Mouse (Mus musculus) embryonic stem cell, embryonic (primary cell): ENCODE results near the gene Fbf1.

Experiments used
- CTCF ChIA-PET, 4 experiments: fragments of 300-600 bp in 2 of 4; fragments of 350-600 bp in 2 of 4; sonication (Branson Sonifier 250); formaldehyde crosslinking; loops; one replicate each; lab custom pipeline; 2022; ENCODE audit warnings: inconsistent platforms in 2 of 4; lab: Charles Lee
- POLR2A ChIA-PET, 4 experiments: fragments of 300-600 bp in 2 of 4; fragments of 350-600 bp in 2 of 4; sonication (Branson Sonifier 250); formaldehyde crosslinking; loops; one replicate each; lab custom pipeline; 2022; ENCODE audit warnings: antibody characterized with exemption in 4 of 4, inconsistent platforms in 1 of 4; lab: Charles Lee

Gene Fbf1

DNA sequence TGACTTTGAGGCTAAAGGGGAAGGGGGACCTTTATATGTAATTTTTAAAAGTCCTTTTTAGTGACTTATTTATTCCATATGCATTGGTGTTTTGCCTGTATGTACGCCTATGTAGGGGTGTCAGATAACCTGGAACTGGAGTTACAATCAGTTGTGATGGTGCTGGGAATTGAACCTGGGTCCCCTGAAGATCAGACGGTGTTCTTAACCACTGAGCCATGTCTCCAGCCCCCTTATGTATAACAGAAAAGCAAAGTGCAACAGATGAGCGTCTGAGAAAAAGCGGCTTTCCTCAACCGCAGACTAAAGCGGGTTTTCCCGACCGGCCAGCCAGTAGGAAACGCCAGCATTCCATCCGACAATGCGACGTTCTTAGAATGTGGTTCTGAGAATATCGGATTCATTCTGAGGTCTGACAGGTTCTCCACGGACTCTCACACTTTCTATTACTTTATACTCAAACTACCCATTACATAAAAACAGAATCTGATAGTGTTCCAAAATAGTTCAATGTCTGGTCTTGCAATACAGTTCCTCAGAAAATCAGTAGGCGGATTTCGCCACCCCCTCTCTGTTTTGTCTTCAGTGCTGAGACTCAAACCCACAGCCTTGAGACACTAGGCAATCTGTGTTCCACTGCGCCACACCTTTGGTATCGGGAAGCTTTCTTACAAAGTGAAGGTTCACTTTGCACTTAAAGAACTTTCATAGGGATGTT, 29.1 kb upstream of the Fbf1 start:
- POLR2A ChIA-PET = interaction anchor here in 3 of 4 experiments (0.8 to 2.6 kb wide), 9 partner anchors 9 to 167 kb away, joined by 3 to 11 read pairs (median 6); partner anchors contain the start of genes Mrpl38 (in 3 of the 3), Fbf1 (in 1 of the 3), Trim47 (in 1 of the 3) and Unk (in 1 of the 3)
- CTCF ChIA-PET = no interaction called here

DNA sequence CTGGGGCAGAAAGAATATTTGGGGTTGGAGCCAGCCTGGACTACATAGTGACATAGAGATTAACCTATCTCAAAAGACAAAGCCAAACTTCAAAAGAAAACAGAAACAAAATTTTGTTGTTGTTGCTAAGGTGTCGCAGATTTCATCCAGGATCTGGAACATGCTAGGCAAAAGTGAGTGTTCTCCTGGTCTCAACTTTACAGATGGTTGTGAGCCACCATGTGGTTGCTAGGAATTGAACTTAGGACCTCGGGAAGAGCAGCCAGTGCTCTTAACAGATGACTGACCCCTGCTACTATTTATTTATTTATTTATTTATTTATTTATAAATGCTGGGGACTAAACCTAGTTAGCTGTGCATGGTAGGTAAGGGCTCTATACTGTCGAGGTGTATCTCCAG, 28.4 kb upstream of the Fbf1 start:
- ChIA-PET POLR2A (interaction anchor here in 3 of 4 experiments (0.6 to 2.4 kb wide), 4 partner anchors 54 to 394 kb away, joined by 3 to 6 read pairs (median 4); partner anchors contain the start of gene Mrpl38 (in 1 of the 3)), CTCF (no interaction called here)

- ChIA-PET CTCF (interaction anchor here in 3 of 4 experiments (0.6 to 1.0 kb wide), 3 partner anchors 91 to 367 kb away, joined by 3 to 5 read pairs (median 4); no protein-coding TSS in a partner anchor), POLR2A (interaction anchor here in 2 of 4 experiments (1.0 to 1.2 kb wide), 2 partner anchors 57 to 86 kb away, joined by 3 read pairs; partner anchors contain the start of genes Galr2 (in 1 of the 2) and Mrpl38 (in 1 of the 2))
These were observed 27.3 kb upstream of the Fbf1 start for GRCm38 (mm10) chr11:116195252-116195651.

DNA sequence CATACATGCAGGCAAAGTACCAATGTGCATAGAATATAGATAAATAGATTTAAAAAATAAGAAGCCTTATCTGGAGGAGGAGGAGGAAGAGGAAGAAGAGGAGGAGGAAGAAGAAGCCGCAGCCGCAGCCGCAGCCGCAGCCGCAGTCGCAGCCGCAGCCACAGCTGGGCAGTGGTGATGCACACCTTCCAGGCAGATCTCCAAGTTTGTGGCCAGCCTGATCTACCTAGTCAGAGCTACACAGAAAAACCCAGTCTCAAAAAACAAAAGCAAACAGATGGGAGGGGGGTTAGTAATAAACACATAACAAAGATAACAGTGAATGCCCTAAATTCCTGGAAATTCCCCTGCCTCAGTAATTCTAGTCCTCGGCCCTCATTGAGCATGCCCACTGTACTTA, 26.7 kb upstream of the Fbf1 start:
- POLR2A ChIA-PET = interaction anchor here in 1 of 4 experiments (1.0 to 1.2 kb wide), 3 partner anchors 26 to 56 kb away, joined by 3 read pairs; partner anchors contain the start of gene Mrpl38
- CTCF ChIA-PET = interaction anchor here (0.7 to 1.2 kb wide), 4 partner anchors 21 to 366 kb away, joined by 3 to 4 read pairs (median 3); no protein-coding TSS in a partner anchor

GRCm38 (mm10) chr11:116187226-116187930, 19.4 kb upstream of the Fbf1 start:
- ChIA-PET CTCF (no interaction called here), POLR2A (interaction anchor here in 3 of 4 experiments (1.1 to 2.7 kb wide), 12 partner anchors 10 to 163 kb away, joined by 3 to 13 read pairs (median 5); partner anchors contain the start of genes Acox1 (in 2 of the 3), Mrpl38 (in 2 of the 3), Ten1 (in 2 of the 3) and Fbf1 (in 1 of the 3))

GRCm38 (mm10) chr11:116186360-116186759, 18.4 kb upstream of the Fbf1 start:
- ChIA-PET CTCF (interaction anchor here in 3 of 4 experiments (0.5 to 2.8 kb wide), 8 partner anchors 19 to 406 kb away, joined by 3 to 10 read pairs (median 3); partner anchors contain the start of gene Mrpl38 (in 1 of the 3)), POLR2A (interaction anchor here in 3 of 4 experiments (0.9 to 2.7 kb wide), 13 partner anchors 9 to 162 kb away, joined by 3 to 13 read pairs (median 5); partner anchors contain the start of genes Mrpl38 (in 2 of the 3), Fbf1 (in 1 of the 3) and Ten1 (in 1 of the 3))

GRCm38 (mm10) chr11:116185836-116186235, 17.9 kb upstream of the Fbf1 start:
- ChIA-PET CTCF (interaction anchor here (0.6 to 2.8 kb wide), 8 partner anchors 19 to 406 kb away, joined by 3 to 10 read pairs (median 4); partner anchors contain the start of gene Mrpl38 (in 1 of the 4)), POLR2A (interaction anchor here in 3 of 4 experiments (0.6 to 2.7 kb wide), 15 partner anchors 8 to 368 kb away, joined by 3 to 13 read pairs (median 4); partner anchors contain the start of genes Mrpl38 (in 2 of the 3), Fbf1 (in 1 of the 3) and Ten1 (in 1 of the 3))

GRCm38 (mm10) chr11:116178411-116179121, 10.6 kb upstream of the Fbf1 start:
- CTCF ChIA-PET = no interaction called here
- POLR2A ChIA-PET = interaction anchor here in 3 of 4 experiments (0.8 to 2.2 kb wide), 5 partner anchors 8 to 207 kb away, joined by 3 to 8 read pairs (median 3); partner anchors contain the start of genes Fbf1 (in 1 of the 3) and Mrpl38 (in 1 of the 3)

DNA sequence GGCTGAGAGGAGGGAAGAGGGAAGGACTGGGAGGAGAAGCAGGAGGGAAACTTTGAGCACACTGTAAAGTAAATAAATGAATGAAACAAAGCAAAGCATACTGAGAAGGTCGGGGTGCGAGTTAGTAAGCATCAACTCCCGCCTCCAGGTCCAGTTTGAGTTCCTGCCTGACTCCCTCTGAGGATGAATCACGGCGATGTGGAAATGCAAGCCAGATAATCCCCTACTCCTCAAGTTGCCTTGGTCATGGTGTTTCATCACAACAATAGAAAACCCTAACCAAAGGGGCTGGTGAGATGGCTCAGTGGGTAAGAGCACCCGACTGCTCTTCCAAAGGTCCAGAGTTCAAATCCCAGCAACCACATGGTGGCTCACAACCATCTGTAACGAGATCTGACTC, 8.0 kb upstream of the Fbf1 start:
- POLR2A ChIA-PET = interaction anchor here in 3 of 4 experiments (0.7 to 1.2 kb wide), 3 partner anchors 8 to 66 kb away, joined by 3 to 4 read pairs (median 3); partner anchors contain the start of gene Fbf1 (in 1 of the 3)

DNA sequence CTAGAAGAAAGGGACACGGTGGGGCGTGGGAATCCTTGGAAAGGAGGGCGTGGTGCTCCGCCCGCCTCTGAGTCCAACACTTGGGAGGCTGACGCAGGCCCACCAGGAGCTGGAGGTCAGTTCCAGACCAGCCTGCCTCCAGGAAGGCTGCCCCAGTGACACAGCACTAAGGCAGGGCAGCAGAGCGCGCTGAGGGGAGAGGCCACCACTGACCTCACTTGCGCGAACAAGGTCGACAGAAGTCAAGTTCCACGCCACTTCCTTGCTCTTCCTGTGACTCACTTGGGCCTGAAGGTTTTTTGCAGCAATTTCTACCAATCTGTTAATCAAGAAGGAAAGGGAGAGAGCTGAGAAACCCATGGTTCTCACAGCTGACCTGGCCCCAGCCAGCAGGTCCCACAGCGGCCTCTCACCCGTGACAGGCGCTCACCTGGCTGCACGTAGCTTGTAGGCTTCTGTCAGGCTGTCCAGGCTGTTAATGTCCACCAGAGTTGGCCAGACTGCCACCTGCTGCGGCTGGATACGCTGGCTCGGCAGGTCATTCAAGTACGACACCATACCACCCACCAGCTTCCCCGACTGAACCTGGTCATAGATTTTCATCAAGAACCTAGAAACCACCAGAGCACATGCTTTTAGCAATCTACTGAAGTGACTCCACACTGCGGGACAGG, 6.9 kb upstream of the Fbf1 start:
- ChIA-PET POLR2A (interaction anchor here in 2 of 4 experiments (0.6 to 2.6 kb wide), 9 partner anchors 11 to 274 kb away, joined by 3 to 13 read pairs (median 4); partner anchors contain the start of gene Mrpl38 (in 1 of the 2)), CTCF (interaction anchor here in 1 of 4 experiments (0.8 kb wide), 1 partner anchor 235 kb away, joined by 4 read pairs; no protein-coding TSS in a partner anchor)

More for the DNA sequence above, 8.0 kb upstream of the Fbf1 start:
- CTCF ChIA-PET = no interaction called here

- ChIA-PET POLR2A (interaction anchor here in 1 of 4 experiments (1.0 to 1.3 kb wide), 2 partner anchors 20 to 33 kb away, joined by 3 read pairs; partner anchors contain the start of gene Mrpl38), CTCF (no interaction called here)
These were observed 4.0 kb upstream of the Fbf1 start for GRCm38 (mm10) chr11:116171959-116172358.

DNA sequence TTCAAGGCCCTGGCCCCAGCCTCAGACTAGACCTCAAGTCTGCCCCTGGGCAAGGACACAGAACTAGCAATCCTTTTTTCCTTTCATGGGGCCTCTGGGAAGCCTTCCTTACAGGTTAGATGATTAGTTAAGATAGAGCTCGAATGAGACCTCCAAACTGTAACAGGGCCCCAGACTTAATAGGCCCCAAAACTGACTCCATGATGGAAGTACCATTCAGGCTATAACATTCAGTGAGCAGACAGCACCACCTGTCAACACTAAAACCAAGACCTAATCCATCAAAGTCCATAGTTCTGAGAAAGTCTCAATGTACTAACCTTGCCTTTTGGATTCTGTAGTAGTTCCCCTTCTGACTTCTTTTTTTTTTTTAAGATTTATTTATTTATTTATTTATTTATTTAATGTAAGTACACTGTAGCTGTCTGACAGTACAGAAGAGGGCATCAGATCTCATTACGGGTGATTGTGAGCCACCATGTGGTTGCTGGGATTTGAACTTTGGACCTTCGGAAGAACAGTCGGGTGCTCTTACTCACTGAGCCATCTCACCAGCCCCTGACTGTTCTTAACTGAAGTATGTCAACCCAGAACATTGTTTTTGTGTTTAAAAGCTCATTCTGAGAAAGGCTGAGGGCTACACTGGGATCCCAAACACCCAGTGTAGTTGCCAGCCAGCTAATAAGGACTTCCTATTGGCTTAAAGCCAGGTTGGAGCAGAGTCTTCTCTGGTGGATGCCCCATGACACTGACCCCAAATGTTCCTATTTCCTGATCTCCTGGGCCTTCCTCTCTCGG, 2.2 kb upstream of the Fbf1 start:
- POLR2A ChIA-PET = interaction anchor here in 2 of 4 experiments (0.6 to 1.3 kb wide), 4 partner anchors 8 to 185 kb away, joined by 3 read pairs; no protein-coding TSS in a partner anchor
- CTCF ChIA-PET = interaction anchor here in 1 of 4 experiments (0.6 kb wide), 1 partner anchor 237 kb away, joined by 5 read pairs; the partner anchor contains the start of genes Recql5 and Sap30bp

DNA sequence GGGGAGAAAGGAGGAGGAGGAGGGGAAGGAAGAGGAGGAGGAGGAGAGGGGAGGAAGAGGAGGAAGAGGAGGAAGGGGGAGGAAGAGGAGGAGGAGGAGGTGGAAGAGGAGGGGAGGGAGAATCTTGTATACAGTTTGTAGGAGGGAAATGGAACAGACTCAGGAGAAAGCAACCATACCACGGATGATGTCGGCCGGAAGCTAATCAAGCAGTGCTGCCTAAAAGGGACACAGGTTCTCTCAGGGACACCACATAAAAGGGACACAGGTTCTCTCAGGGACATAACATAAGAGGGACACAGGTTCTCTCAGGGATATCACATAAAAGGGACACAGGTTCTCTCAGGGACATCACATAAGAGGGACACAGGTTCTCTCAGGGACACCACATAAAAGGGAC, 1.2 kb upstream of the Fbf1 start:
- ChIA-PET POLR2A (interaction anchor here in 3 of 4 experiments (0.7 to 3.0 kb wide), 5 partner anchors 11 to 113 kb away, joined by 3 to 9 read pairs (median 5); partner anchors contain the start of genes Acox1 (in 1 of the 3) and Ten1 (in 1 of the 3)), CTCF (interaction anchor here in 1 of 4 experiments (1.2 kb wide), 1 partner anchor 12 kb away, joined by 4 read pairs; no protein-coding TSS in a partner anchor)

DNA sequence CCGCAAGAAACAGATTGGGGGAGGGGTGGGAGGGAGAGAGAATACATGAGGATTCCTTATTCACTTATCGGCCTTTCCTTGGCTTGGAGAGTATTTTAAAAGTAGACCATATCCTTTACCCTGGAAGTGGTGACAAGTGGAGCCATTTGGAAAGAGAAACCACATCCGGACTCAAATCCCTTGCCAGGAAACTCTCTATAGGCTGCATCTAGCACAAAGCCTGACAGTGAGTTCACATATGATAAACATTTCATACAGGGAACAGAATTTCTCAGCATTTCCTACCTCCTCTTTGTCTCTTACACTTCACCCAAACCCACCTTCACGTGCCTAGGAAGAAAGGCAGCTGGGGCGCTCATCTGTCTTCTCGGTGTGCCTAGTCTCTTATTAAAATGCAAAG, 734 bp downstream of the Fbf1 start:
- ChIA-PET CTCF (interaction anchor here in 1 of 4 experiments (1.0 to 2.5 kb wide), 3 partner anchors 19 to 143 kb away, joined by 3 to 7 read pairs (median 3); partner anchors contain the start of gene Mrpl38), POLR2A (interaction anchor here in 3 of 4 experiments (0.5 to 3.0 kb wide), 26 partner anchors 9 to 1682 kb away, joined by 3 to 19 read pairs (median 4); partner anchors contain the start of genes Mrpl38 (in 2 of the 3), Acox1 (in 1 of the 3), Birc5 (in 1 of the 3) and Exoc7 (in 1 of the 3))

DNA sequence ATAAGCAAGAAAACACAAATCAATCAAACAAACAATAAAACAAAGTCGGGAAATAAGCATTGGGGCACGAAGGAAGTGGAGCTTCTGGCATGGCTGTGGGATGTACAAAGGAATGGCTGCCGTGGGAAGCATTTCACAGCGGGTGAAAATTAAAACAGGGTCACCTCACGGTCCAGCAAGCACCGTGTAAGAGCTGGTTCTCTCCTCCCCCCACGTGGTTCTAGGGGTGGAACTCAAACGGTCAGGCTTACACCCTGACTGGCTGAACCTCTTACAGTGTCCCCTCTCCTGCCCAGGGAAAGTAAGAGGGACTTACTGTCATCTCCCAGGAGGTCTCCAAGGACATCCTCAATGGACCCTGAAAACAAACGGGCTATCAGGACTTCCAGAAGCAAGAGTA, 5.0 kb downstream of the Fbf1 start:
- ChIA-PET CTCF (interaction anchor here in 3 of 4 experiments (0.6 to 2.2 kb wide), 7 partner anchors 21 to 214 kb away, joined by 3 to 17 read pairs (median 4); partner anchors contain the start of gene Mrpl38 (in 2 of the 3)), POLR2A (interaction anchor here in 3 of 4 experiments (0.6 to 5.5 kb wide), 31 partner anchors 9 to 1492 kb away, joined by 3 to 75 read pairs (median 4); partner anchors contain the start of genes Acox1 (in 2 of the 3), Mrpl38 (in 2 of the 3), Ten1 (in 2 of the 3) and Trim47 (in 1 of the 3))
